Mouse (Mus musculus): ENCODE data around the gene Syce2. TPM values are rescaled to one million over a fixed set of nuclear protein-coding genes. Genes with fewer than 3 reads are reported as not detected.
A peak's percentile ranks its signal among the peaks of the same experiment; 100 is the strongest.
"Not testable (repeated sequence)": the region's sequence is repeated elsewhere in the genome, so short reads cannot be mapped to it uniquely, and the experiment has no call there.

Syce2 gene
- total RNA-seq, 1 experiment from 2014 or later, result 138 TPM

DNA sequence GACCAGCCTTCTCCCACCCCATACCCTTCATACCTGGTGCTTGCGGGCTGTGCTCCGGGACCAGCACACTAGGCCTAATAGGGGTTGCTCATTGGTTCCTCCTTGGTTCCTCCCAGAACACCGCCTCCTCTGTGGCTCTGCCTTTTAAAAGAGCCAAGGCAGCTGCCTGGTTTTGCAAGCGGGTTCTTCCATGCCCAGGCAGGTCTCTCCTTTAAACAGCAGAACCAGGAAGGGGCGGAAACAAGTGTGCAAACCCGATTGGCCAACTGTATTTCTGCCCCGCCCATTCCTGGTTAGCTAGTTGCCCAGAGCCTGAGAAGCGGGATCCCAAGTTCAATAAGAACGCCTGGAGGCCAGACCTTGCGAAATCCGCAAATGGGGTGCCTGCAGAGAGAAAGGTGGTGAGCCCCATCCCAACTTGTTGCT lies 21.8 kb downstream of the Syce2 start, which contains the start of gene Gcdh:
Gene Gcdh, minus strand, starts transcription at position 213 of the 426 bp plus-strand sequence.
- ATAC-seq (replicated peaks; ENCODE audit: low read depth, poor library complexity, severe bottlenecking), result peak; percentile 99

DNA sequence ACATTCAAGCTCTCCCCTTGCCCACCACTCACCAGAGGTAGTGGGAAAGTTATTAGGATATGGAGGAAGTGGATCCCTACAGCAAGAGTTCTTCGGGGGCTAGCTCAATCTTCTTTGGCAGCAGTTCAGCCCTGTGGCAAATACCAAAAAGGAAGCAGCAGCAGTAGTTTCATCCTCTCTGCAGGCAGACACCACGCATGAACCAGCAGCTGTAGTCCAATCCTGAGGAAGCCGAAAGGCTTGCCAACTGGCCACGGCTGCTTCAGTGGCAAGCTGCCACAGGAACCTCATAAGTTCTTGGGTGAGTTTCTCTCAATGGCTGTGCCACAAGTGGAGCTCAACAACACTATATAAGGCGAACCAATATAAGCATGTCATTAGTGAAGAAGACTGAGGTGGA lies 24.1 kb downstream of the Syce2 start:
- ATAC-seq (replicated peaks; ENCODE audit: low read depth, poor library complexity, severe bottlenecking), result no peak

DNA sequence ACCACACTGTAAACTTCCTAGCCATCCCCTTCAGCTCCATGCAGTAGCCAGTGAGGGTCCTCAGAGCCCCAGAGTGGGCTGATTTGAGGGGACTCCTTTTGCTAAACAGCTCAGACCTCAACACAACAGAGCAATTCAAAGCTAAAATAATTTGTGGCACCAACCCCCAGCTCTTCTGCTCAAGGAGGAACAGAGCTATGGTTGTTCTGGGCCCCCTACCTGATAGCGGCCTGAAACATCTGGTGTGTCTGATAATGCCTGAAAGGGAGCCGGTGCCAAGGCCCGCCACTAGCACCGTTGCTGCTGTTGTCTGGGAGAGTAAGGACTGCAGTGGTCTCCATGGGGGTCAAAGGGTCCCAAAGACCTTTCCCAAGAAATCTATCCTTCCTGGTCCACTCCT lies 29.2 kb downstream of the Syce2 start:
- peak; percentile 54 for ATAC-seq (replicated peaks; ENCODE audit: low read depth, poor library complexity, severe bottlenecking)

DNA sequence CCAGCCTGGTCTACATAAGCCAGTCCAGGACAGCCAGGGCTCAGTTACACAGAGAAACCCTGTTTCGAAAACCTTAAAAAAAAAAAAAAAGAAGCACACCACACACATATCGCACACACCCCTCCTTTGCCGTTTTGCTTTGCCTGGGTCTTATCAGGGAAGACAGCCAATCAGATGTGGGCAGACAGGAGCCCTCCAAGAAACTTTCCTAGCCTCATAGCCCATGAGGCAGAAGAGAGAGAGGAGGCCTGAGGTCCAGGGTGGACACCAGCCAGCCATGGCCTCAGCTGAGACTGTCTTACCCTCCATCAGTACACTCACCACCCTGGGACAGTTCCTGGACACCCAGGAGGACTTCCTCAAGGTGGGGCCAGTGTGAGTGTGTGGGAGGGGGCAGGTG lies 29.8 kb downstream of the Syce2 start, which contains the start of gene Klf1:
Gene Klf1, plus strand, starts transcription at position 177 of the 400 bp plus-strand sequence.
- ATAC-seq (replicated peaks; ENCODE audit: low read depth, poor library complexity, severe bottlenecking), result peak; percentile 44

DNA sequence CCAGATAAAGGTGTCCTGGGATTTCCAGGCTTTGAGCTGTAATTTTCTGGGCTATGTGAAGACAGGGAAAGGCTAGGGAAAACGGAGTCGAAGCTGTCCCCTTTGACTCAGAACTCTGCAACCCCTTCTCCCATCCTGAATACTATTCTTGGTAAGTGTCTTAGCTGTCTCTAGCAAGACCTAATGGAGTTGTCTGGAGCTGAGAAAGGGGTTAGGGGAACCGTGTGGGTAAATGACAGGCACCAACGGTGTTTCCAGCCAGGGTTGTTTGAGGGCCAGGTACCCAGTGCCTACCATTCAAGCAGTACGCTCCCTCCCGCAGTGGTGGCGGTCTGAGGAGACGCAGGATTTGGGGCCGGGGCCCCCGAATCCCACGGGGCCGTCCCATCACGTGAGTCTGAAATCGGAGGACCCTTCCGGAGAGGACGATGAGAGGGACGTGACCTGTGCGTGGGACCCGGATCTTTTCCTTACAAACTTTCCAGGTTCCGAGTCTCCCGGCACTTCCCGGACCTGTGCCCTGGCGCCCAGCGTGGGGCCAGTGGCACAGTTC lies 30.5 kb downstream of the Syce2 start:
- no peak for ATAC-seq (replicated peaks; ENCODE audit: low read depth, poor library complexity, severe bottlenecking)

DNA sequence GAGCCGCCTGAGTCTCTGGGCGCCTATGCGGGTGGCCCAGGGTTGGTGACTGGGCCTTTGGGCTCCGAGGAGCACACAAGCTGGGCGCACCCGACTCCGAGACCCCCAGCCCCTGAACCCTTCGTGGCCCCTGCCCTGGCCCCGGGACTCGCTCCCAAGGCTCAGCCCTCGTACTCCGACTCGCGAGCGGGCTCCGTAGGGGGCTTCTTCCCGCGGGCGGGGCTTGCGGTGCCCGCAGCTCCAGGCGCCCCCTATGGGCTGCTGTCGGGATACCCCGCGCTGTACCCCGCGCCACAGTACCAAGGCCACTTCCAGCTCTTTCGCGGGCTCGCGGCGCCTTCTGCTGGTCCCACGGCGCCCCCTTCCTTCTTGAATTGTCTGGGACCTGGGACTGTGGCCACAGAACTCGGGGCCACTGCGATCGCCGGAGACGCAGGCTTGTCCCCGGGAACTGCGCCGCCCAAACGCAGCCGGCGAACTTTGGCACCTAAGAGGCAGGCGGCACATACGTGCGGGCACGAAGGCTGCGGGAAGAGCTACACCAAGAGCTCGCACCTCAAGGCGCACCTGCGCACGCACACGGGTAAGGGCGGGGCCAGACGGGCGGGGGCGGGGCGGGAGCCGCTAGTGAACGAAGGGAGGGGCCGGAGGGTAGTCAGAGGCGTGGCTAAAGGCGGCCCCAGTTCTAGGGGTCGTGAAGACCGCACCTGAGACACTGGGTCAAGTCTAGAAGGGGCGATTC lies 31.2 kb downstream of the Syce2 start:
- ATAC-seq (replicated peaks; ENCODE audit: low read depth, poor library complexity, severe bottlenecking), result peak; percentile 79

DNA sequence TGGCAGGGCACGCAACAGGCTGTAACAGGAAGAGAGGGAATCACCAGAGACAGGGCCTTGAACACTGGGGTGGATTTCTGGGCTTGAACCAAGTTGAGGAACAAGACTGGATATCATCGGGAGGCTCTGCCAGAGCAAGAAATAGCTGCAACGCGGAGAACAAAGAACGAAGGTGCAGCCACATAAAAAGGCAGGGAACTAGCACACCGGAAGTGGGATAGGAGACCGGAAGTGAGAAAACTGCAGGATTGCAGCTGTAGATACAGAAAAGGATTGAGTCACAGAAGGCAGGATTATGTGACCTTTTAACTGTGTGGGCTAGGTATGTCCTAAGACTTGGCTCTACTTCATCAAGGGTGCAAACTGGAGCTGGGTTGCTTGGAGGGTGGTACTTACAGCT lies 32.4 kb downstream of the Syce2 start:
- no peak for ATAC-seq (replicated peaks; ENCODE audit: low read depth, poor library complexity, severe bottlenecking)

DNA sequence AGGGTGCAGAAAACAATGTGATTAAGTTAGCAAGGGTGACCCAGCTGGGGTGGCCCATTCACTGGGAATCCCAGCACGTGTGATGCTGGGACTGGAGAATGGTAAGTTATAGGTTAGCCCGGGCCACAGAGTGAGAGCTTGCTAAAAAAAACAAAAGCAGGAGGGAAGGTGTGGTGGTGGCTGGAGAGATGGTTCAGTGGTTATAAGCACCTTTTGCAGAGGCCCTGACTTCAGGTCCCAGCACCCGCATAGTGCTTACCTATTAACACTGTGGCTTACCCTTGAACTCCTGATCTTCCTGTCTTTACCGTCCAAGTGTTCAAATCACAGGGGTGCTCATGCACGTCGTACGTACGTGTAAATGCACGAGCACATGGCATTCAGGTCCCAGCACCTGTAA lies 35.1 kb downstream of the Syce2 start:
- ATAC-seq (replicated peaks; ENCODE audit: low read depth, poor library complexity, severe bottlenecking), result no peak

DNA sequence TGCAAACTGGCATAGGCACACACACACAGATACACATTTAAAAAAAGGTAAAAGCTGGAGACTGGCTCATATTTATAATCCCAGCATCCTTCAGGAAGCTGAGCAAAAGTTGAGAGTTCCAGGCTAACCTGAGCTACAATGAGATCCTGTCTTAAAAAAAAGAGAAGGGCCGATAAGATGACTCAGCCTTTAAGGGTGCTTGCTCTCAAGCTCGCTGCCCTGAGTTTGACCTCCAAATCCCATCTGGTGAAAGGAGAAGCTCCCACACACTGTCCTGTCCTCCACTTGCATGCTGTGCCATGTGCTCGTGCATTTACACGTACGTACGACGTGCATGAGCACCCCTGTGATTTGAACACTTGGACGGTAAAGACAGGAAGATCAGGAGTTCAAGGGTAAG lies 35.6 kb downstream of the Syce2 start:
- ATAC-seq (replicated peaks; ENCODE audit: low read depth, poor library complexity, severe bottlenecking), result no peak

DNA sequence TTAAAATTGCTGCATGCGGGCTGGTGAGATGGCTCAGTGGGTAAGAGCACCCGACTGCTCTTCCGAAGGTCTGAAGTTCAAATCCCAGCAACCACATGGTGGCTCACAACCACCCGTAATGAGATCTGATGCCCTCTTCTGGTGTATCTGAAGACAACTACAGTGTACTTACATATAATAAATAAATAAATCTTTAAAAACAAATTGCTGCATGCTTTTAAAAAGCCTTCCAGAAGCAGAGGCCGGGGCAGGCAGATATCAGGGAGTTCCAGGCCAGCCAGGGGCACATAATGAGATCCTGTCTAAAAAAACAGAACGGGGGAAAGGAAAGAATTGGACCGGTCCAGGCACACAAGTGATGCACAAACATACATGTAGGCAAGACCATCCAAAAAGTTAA lies 36.1 kb downstream of the Syce2 start:
- ATAC-seq (replicated peaks; ENCODE audit: low read depth, poor library complexity, severe bottlenecking), result not testable (repeated sequence)

DNA sequence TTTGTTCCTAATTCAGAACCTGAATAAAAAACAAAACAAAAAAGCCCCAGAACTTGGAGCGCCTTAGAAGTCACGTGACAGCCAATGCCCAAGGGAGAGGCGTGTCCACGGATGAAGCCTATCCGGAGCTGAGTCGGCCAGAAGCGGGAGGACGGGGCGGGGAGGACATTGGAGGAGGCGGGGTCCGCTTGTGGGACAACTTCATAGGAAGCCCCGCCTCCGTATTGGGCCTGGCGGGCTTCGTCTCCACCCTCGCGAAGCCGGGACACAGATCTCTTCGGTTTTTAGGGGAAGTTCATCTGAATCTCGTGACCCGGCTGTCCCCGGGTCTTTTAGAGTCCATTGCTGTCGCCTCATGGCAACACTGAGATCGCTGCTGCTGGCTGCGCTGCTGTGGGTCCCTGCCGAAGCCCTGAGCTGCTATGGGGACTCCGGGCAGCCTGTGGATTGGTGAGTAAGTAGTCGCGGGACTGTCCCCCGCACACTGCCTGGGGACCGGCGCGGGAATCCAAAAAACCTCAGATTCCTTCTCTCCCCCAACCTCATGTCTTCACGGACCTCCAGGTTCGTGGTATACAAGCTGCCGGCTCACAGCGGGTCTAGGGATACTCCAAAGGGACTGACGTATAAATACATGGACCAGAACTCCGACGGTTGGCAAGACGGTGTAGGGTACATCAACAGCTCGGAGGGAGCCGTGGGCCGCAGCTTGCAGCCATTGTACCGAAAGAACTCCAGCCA lies 36.7 kb downstream of the Syce2 start, which contains the start of gene Dnase2a:
Gene Dnase2a, plus strand, starts transcription at position 140 of the 741 bp plus-strand sequence.
- peak; percentile 88 for ATAC-seq (replicated peaks; ENCODE audit: low read depth, poor library complexity, severe bottlenecking)

DNA sequence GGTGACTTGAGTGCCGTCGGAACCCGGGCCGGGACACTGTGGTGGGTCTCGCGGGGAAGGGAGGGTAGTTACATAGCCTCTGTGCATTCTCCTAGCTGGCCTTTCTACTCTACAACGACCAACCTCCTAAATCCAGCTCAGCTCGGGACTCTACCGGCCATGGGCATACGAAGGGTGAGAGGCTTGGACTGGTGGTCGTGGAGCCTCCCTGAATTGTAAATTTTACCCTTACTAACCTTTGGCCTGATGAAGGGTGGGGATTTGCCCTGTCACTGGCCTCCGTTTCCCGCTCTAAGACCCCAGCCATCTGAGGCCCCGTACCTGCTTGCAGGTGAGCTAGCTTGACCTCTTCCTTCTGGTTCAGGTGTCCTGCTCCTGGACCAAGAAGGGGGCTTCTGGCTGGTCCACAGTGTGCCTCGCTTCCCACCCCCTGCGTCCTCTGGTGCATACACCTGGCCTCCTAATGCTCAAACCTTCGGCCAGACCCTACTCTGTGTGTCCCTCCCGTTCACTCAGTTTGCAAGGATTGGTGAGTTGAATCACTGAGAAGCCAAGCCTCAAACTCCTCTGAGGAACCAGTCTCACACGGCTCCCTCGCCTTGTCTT lies 37.4 kb downstream of the Syce2 start:
- no peak for ATAC-seq (replicated peaks; ENCODE audit: low read depth, poor library complexity, severe bottlenecking)

DNA sequence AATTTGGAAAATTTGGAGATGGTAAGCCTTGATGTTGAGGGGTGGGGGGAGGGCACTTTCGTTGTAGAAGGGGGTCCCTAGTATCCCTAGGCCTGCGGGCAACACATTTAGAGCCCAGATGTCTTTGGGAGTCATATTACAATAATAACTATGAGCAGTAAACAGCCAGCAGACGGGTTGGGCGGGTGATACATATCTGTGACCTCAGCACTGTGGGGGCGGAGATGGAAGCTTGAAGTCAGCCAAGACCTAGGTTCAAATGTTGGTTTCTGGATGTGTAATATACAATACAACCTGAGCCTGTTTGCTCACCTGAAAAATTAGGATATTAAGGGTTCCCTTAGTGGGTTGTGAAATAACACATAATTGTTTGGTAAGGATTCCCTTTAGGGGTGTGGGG lies 38.0 kb downstream of the Syce2 start:
- no peak for ATAC-seq (replicated peaks; ENCODE audit: low read depth, poor library complexity, severe bottlenecking)

DNA sequence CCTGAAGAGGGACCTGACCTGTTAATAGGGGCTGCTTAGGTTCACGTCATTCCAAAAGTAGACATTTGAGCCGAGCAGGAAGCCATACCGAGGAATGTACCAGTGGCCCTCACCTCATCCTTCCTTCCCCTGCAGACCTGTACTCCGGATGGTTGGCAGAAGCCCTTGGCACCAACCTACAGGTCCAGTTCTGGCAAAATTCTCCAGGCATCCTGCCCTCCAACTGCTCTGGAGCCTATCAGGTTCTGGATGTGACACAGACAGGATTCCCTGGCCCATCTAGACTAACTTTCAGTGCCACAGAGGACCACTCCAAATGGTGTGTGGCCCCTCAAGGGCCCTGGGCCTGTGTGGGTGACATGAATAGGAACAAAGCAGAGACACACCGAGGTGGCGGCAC lies 38.6 kb downstream of the Syce2 start:
- no peak for ATAC-seq (replicated peaks; ENCODE audit: low read depth, poor library complexity, severe bottlenecking)

DNA sequence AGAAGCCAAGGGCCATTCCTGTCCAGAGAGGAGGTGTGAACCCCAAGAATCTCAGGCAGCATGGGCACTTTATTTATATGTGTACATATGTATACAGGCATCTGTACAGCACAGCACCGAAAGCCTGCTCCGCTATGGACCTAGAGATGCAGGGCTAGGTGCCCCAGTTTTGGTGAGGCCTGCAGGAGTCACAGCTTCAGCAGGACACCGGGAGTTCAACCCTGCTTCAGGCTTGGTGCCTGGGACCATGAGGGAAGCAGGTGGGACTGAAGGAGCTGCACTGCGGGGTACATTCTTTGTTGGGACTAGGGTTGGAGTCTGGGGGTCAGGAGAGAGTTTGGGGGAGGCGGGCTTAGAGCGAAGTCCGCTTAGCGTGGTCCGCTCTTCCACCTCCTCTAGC lies 39.9 kb downstream of the Syce2 start:
- no peak for ATAC-seq (replicated peaks; ENCODE audit: low read depth, poor library complexity, severe bottlenecking)

DNA sequence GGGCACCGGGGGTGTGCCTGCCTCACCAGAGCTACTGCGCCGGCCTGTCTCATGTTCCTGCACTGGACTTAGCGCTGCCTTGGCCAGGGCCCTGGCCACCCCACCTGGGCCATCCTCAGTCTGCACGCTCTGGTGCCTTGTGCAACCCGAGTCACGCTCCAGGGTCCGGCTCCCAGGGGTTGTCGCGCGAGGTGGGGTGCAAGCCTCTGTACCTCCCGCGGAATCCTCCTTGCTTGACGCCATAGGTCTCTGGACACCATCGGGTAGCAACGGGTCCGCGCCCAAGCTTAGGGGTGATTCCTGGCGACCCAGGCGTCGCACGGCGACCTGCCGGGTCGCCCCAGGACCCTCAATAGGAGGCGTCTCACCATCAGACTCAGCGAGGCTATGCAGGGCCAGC lies 40.5 kb downstream of the Syce2 start:
- no peak for ATAC-seq (replicated peaks; ENCODE audit: low read depth, poor library complexity, severe bottlenecking)

DNA sequence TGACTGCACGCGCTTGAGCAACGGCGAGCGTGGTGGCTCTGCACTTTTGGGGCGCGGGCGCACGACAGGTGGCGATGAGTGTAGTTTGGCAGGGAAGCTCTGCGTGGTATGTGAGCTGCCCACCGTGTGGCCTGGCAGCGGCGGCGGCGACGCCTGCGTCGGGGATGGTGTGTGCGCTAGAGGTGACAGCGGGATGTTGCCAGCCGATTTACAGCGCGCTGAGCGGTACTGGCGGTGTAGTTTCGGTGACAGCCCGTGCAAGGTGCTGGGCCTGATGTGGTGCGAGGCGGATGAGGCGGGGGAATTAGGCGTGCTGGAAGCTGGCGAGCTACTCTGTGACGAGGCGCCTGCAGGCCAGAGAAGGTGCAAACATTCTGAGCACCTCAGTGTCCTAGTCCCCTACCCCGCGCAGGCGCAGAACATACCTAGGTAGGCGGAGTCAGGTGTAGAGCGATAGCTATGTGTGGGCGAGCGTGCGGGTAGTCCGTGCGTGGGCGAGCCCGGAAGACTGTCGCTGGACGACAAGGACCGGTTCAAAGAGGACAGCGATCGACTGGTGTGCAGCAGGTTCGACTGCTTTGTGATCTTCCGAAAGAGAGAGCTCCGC lies 41.1 kb downstream of the Syce2 start:
- ATAC-seq (replicated peaks; ENCODE audit: low read depth, poor library complexity, severe bottlenecking), result peak; percentile 33

DNA sequence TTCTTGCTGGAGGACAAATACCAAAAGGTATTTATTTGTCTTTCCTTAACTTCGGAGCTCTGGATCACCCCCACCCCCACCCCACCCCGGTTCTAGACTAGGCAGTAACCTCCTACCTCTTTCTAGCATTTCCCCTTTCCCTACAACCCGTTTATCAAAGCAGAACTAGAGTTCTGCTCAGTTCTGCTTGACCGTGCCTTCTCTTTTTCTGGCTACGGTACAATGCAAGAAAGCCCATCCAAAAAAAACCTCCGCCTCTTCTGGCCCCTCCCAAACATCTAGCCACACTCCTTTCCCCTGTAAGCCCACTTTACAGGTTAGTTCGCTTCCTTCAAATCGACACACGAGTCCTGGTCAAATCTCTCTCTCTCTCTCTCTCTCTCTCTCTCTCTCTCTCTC lies 41.6 kb downstream of the Syce2 start:
- ATAC-seq (replicated peaks; ENCODE audit: low read depth, poor library complexity, severe bottlenecking), result no peak

DNA sequence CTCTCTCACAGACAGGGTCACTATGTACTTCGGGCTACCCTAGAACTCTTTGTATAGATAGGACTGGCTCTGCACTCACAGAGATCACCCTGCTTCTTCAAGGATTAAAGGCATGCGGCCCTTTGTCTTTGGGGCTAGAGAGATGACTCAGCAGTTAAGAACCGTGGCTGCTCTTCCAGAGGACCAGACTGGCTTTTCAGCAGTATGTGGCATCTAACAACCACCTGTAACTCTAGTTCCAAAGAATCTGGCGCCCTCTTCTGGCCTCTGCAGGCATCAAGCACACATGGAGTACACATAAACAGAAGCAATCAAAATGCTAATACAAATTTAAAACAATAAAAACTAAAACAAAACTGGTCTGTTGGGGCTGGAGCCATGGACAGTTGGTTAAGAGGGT lies 42.0 kb downstream of the Syce2 start:
- ATAC-seq (replicated peaks; ENCODE audit: low read depth, poor library complexity, severe bottlenecking), result 0 out of 2 replicates have a peak, but pooled peaks have one; percentile 27

DNA sequence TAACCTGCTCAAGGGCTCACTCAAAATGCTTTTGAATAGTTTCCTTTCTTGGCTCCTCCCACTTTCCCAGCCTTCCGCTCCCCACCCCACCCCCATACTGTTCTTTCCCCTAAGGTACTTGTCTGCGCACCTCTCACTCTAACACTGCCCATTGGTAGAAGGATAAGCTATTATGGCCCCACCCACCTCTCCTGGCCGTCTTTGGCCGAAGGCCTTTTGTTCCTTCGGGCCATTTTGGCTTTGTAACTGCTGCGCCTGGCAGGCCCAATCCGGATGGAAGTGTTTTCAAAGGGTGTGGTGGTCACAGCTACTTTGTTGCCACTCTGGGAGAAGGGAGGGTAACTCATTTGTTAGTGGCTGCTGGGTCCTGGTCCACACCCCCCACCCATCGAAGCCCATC lies 43.4 kb downstream of the Syce2 start:
- no peak for ATAC-seq (replicated peaks; ENCODE audit: low read depth, poor library complexity, severe bottlenecking)
